Mouse (Mus musculus) embryonic facial prominence, embryonic 10.5 days (tissue): Measurements from ENCODE around the gene Dynlt1b. TPM values are rescaled to one million over a fixed set of nuclear protein-coding genes. Genes with fewer than 3 reads are reported as not detected.
"Not testable (repeated sequence)": the region's sequence is repeated elsewhere in the genome, so short reads cannot be mapped to it uniquely, and the experiment has no call there.

Source experiments
- DNase-seq: peaks from one replicate; pipeline ENCODE4 v3.0.0-alpha.2; 2017; ENCODE audit warnings: low spot score
- H3K27ac ChIP-seq: fragments of 300-500 bp; sonication (generic); replicated peaks from 2 replicates; pipeline ENCODE4 v1.5.1; 2016; ENCODE audit warnings: mild to moderate bottlenecking
- H3K27me3 ChIP-seq: fragments of 300-500 bp; sonication (generic); replicated peaks from 2 replicates; pipeline ENCODE4 v1.6.1; 2016; ENCODE audit warnings: low read depth, mild to moderate bottlenecking; ENCODE audit not compliant: poor library complexity, severe bottlenecking
- H3K36me3 ChIP-seq: fragments of 300-500 bp; sonication (generic); replicated peaks from 2 replicates; pipeline ENCODE4 v1.6.1; 2016; ENCODE audit warnings: mild to moderate bottlenecking, moderate library complexity
- H3K4me1 ChIP-seq: fragments of 300-500 bp; sonication (generic); 2 replicates; pipeline ENCODE4 v1.6.1; 2016
- H3K4me3 ChIP-seq: fragments of 300-500 bp; sonication (generic); 2 replicates; pipeline ENCODE4 v1.5.1; 2016; ENCODE audit warnings: mild to moderate bottlenecking, moderate library complexity
- H3K9me3 ChIP-seq: fragments of 300-500 bp; sonication (generic); 2 replicates; pipeline ENCODE4 v1.6.1; 2016; ENCODE audit warnings: mild to moderate bottlenecking
- WGBS: fragments of 180-500 bp; shearing (Covaris S2); methylation state at CpG from one replicate; pipeline ENCODE4 v1.1.7; 2016; 5-methylcytosine and 5-hydroxymethylcytosine counted together
- polyA plus RNA-seq: library from polyadenylated mRNA; unstranded; fragments of >200 nt; fragmentation: Nextera tagmentation; extraction: Ambion mirVana; gene quantifications from 2 replicates; pipeline ENCODE4 v1.2.1, GENCODE M21; 2016

Dynlt1b gene
- 495 TPM in 2 replicates for polyA plus RNA-seq

GRCm38 (mm10) chr17:6429945-6430344 is at the start of gene Dynlt1b:
Gene Dynlt1b (plus strand): TSS chr17:6430112.
- H3K4me3 ChIP-seq = peak within 1 kb of the TSS; percentile 57
- not testable (repeated sequence) for H3K27me3 ChIP-seq, H3K4me1 ChIP-seq, H3K9me3 ChIP-seq
- H3K36me3 ChIP-seq = peaks cover 19% of the 10 kb centered on the region
- WGBS = under 1% methylated on average over 27 of the region's 27 CpGs
- H3K27ac ChIP-seq = peak within 1 kb of the TSS; percentile 83
- DNase-seq = peak; percentile 100

- not testable (repeated sequence) for H3K9me3 ChIP-seq, H3K36me3 ChIP-seq, H3K27me3 ChIP-seq, H3K4me3 ChIP-seq, H3K4me1 ChIP-seq, DNase-seq, H3K27ac ChIP-seq
- WGBS = 83% methylated on average over 2 of the region's 8 CpGs
Measured at GRCm38 (mm10) chr17:6380182-6380841, 49.6 kb upstream of the Dynlt1b start.

GRCm38 (mm10) chr17:6381071-6381682 is 48.7 kb upstream of the Dynlt1b start:
- H3K36me3 ChIP-seq, H3K4me3 ChIP-seq, H3K4me1 ChIP-seq, DNase-seq, H3K27ac ChIP-seq, H3K27me3 ChIP-seq, H3K9me3 ChIP-seq: not testable (repeated sequence)
- no CpG with 5 or more reads among the region's 8 CpGs for WGBS

- not testable (repeated sequence) for H3K4me3 ChIP-seq, H3K27ac ChIP-seq, H3K4me1 ChIP-seq, H3K9me3 ChIP-seq, H3K27me3 ChIP-seq, DNase-seq, H3K36me3 ChIP-seq
- no CpG with 5 or more reads among the region's 4 CpGs for WGBS
Measured at GRCm38 (mm10) chr17:6386927-6387326, 43.0 kb upstream of the Dynlt1b start.

- H3K27me3 ChIP-seq, H3K4me3 ChIP-seq, H3K4me1 ChIP-seq, H3K9me3 ChIP-seq, DNase-seq, H3K27ac ChIP-seq, H3K36me3 ChIP-seq: not testable (repeated sequence)
- no CpG with 5 or more reads among the region's 9 CpGs for WGBS
Measured at GRCm38 (mm10) chr17:6387380-6387911, 42.5 kb upstream of the Dynlt1b start.

GRCm38 (mm10) chr17:6389463-6389862 is 40.4 kb upstream of the Dynlt1b start:
- H3K36me3 ChIP-seq, DNase-seq, H3K27ac ChIP-seq, H3K9me3 ChIP-seq, H3K27me3 ChIP-seq, H3K4me3 ChIP-seq, H3K4me1 ChIP-seq: not testable (repeated sequence)
- 85% methylated on average over 5 of the region's 7 CpGs for WGBS

GRCm38 (mm10) chr17:6390731-6391130 is 39.2 kb upstream of the Dynlt1b start:
- not testable (repeated sequence) for H3K27me3 ChIP-seq, H3K9me3 ChIP-seq, H3K4me3 ChIP-seq, H3K36me3 ChIP-seq, H3K4me1 ChIP-seq, H3K27ac ChIP-seq
- DNase-seq = peak; percentile 8
- 94% methylated on average over 2 of the region's 2 CpGs for WGBS

GRCm38 (mm10) chr17:6391736-6392135 is 38.2 kb upstream of the Dynlt1b start:
- not testable (repeated sequence) for H3K4me1 ChIP-seq, H3K27ac ChIP-seq, H3K4me3 ChIP-seq, H3K36me3 ChIP-seq, H3K9me3 ChIP-seq, H3K27me3 ChIP-seq, DNase-seq
- WGBS = 90% methylated on average over 5 of the region's 6 CpGs

GRCm38 (mm10) chr17:6392473-6393340 is 37.2 kb upstream of the Dynlt1b start:
- not testable (repeated sequence) for H3K27ac ChIP-seq, DNase-seq
- WGBS = no CpG with 5 or more reads among the region's 4 CpGs

GRCm38 (mm10) chr17:6398079-6398478 is 31.8 kb upstream of the Dynlt1b start:
- not testable (repeated sequence) for DNase-seq, H3K27me3 ChIP-seq, H3K36me3 ChIP-seq, H3K4me3 ChIP-seq, H3K9me3 ChIP-seq, H3K27ac ChIP-seq
- WGBS = 90% methylated on average over 1 of the region's 3 CpGs
- H3K4me1 ChIP-seq = peaks cover 14% of the 10 kb centered on the region

More at GRCm38 (mm10) chr17:6392473-6393340, 37.2 kb upstream of the Dynlt1b start:
- H3K36me3 ChIP-seq, H3K4me3 ChIP-seq, H3K27me3 ChIP-seq, H3K4me1 ChIP-seq, H3K9me3 ChIP-seq: not testable (repeated sequence)

GRCm38 (mm10) chr17:6398816-6399215 is 31.1 kb upstream of the Dynlt1b start:
- H3K36me3 ChIP-seq, H3K27me3 ChIP-seq, H3K4me3 ChIP-seq, H3K27ac ChIP-seq, H3K9me3 ChIP-seq: not testable (repeated sequence)
- peaks cover 14% of the 10 kb centered on the region for H3K4me1 ChIP-seq
- peak; percentile 7 for DNase-seq
- 30% methylated on average over 7 of the region's 7 CpGs for WGBS

- H3K27ac ChIP-seq = peak overlapping the region; percentile 78
Measured at GRCm38 (mm10) chr17:6399281-6400096, 30.4 kb upstream of the Dynlt1b start.

More at GRCm38 (mm10) chr17:6399281-6400096, 30.4 kb upstream of the Dynlt1b start:
- not testable (repeated sequence) for H3K4me3 ChIP-seq, H3K36me3 ChIP-seq, H3K27me3 ChIP-seq, H3K9me3 ChIP-seq
- H3K4me1 ChIP-seq = peaks cover 14% of the 10 kb centered on the region
- 17% methylated on average over 9 of the region's 13 CpGs for WGBS
- DNase-seq = peak; percentile 63
